Mouse (Mus musculus) cortical plate, adult 2 months (tissue): ENCODE data around the gene Ikzf3. TPM values are rescaled to one million over a fixed set of nuclear protein-coding genes. Genes with fewer than 3 reads are reported as not detected.
A peak's percentile ranks its signal among the peaks of the same experiment; 100 is the strongest.

Source experiments
- H3K27ac ChIP-seq: fragments of 200-500 bp; 2 replicates; pipeline ENCODE4 v1.5.1; 2012; ENCODE audit warnings: low read length, control low read depth, inconsistent platforms; ENCODE audit not compliant: insufficient read depth
- H3K4me1 ChIP-seq: fragments of 200-500 bp; 2 replicates; pipeline ENCODE4 v1.6.1; 2011; ENCODE audit warnings: low read length; ENCODE audit not compliant: control insufficient read depth, insufficient read depth
- H3K4me3 ChIP-seq: fragments of 200-500 bp; 2 replicates; pipeline ENCODE4 v1.5.1; 2011; ENCODE audit warnings: mild to moderate bottlenecking, low read length, control low read depth; ENCODE audit not compliant: insufficient read depth
- CTCF ChIP-seq: fragments of 200-500 bp; IDR thresholded peaks from 2 replicates; pipeline ENCODE4 v1.5.1; 2011; ENCODE audit warnings: mild to moderate bottlenecking, control low read depth, low read length; ENCODE audit not compliant: insufficient read depth; ENCODE audit errors: extremely low read depth
- POLR2A ChIP-seq: fragments of 200-500 bp; IDR thresholded peaks from 2 replicates; pipeline ENCODE4 v1.6.1; 2011; ENCODE audit warnings: mild to moderate bottlenecking, low read length, control low read depth; ENCODE audit not compliant: insufficient read depth; ENCODE audit errors: extremely low read depth
- polyA plus RNA-seq: library from polyadenylated mRNA; depleted of rRNA; stranded (reverse); fragments of >200 nt; gene quantifications from 2 replicates; pipeline ENCODE4 v1.2.3, GENCODE M21; 2012

Gene Ikzf3
- polyA plus RNA-seq, 1 experiment: 0.44 TPM

- TF ChIP-seq POLR2A: no peak
- no peak for TF ChIP-seq CTCF
- Histone ChIP-seq H3K4me1 (no peaks in the 10 kb centered on the region; the same call in 1 of the 2 replicates), H3K4me3 (no peak overlapping the region), H3K27ac (no peak overlapping the region)
Observed at GRCm38 (mm10) chr11:98469761-98470714, 75.8 kb downstream of the Ikzf3 start.

DNA sequence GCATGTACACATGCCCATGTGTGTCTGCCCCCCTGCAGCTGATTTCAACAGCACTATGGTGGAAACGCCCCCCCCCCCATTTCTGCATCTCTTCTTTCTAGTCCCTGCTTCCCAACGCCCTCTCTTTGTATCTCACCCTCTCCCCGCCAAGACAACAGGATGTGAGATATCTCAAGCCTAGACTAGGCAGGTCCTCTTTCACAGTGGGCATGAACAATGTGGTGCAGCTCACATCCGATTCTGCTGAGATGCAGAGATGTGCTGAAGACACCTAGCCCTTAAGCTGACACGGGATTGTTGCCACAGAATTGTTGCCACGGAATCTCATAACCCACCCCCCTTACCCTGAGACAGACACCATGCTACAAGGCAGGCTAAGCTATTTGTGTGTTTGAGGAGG lies 81.3 kb downstream of the Ikzf3 start:
- H3K4me3 ChIP-seq: no peak overlapping the region
- no peak overlapping the region for H3K27ac ChIP-seq
- no peak for TF ChIP-seq CTCF
- no peak for TF ChIP-seq POLR2A
- H3K4me1 ChIP-seq: no peaks in the 10 kb centered on the region

DNA sequence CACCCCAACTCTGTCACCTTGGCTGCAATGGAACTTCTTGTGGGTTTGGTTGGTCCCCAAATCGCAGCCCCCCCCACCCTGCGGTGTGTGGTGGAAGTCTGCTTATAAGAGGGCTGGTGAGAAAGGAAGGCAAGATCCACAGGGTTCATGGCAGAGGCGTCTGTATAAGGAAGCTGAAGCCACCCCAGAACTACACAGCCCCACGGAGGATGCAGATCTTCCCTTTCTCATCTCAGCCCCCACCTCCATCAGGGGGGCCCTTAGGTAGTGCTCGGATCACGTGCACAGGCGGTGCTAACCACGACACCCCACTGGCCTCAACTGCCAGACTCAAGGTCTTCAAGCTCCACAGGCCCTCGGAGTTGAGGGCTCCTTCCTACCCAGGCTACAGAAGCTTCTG lies 81.9 kb downstream of the Ikzf3 start:
- Histone ChIP-seq H3K4me3 (no peak overlapping the region), H3K4me1 (no peaks in the 10 kb centered on the region), H3K27ac (no peak overlapping the region)
- TF ChIP-seq CTCF (no peak), POLR2A (no peak)

DNA sequence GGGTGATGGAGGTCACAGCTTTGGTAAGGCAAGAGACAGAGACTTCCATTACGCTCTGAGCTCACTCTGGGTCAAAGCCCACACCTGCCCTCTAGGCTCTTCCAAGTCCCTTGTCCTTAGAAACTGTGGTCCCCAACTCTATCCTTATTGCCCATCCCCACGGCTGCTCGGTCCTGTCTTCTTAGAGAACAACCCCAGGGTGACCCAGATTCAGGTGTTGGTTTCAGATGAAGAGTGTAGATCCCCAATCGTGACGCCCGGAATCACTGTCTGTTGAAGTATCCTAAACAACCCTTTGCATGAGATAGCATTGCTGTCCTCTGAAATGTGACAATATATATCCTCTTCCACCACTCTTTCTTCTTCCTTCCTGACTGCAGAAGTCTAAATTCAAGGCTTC lies 83.6 kb downstream of the Ikzf3 start:
- TF ChIP-seq CTCF (no peak), POLR2A (no peak)
- no peak overlapping the region for H3K27ac ChIP-seq
- no peak overlapping the region for H3K4me3 ChIP-seq
- H3K4me1 ChIP-seq: no peaks in the 10 kb centered on the region

GRCm38 (mm10) chr11:98461109-98461720 lies 84.6 kb downstream of the Ikzf3 start:
- Histone ChIP-seq H3K4me1 (no peaks in the 10 kb centered on the region), H3K4me3 (no peak overlapping the region), H3K27ac (no peak overlapping the region)
- no peak for TF ChIP-seq CTCF
- TF ChIP-seq POLR2A: no peak

DNA sequence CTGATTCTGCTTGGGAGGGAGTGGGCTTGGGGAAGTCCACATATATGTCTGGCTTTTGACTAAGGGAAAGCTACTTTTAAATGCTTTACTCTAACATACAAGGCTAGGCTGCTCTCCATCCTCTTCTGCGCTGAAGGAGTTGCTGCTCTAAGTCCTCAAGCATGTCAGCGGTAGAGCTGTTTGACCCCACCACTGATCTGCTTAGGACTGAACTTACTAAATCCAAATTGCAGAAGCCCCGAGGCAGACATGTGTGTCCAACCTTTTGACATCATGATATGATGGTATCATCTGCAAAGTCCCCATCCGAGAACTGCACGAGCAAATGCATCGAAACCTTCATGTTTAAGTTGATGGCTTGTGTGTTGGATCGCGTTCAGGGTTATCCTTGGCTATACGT lies 86.0 kb downstream of the Ikzf3 start:
- Histone ChIP-seq H3K27ac (no peak overlapping the region), H3K4me3 (no peak overlapping the region), H3K4me1 (no peaks in the 10 kb centered on the region)
- TF ChIP-seq POLR2A: no peak
- no peak for TF ChIP-seq CTCF

GRCm38 (mm10) chr11:98459071-98459741 lies 86.6 kb downstream of the Ikzf3 start:
- no peak for TF ChIP-seq CTCF
- TF ChIP-seq POLR2A: no peak
- no peaks in the 10 kb centered on the region for H3K4me1 ChIP-seq
- no peak overlapping the region for H3K4me3 ChIP-seq
- no peak overlapping the region for H3K27ac ChIP-seq

DNA sequence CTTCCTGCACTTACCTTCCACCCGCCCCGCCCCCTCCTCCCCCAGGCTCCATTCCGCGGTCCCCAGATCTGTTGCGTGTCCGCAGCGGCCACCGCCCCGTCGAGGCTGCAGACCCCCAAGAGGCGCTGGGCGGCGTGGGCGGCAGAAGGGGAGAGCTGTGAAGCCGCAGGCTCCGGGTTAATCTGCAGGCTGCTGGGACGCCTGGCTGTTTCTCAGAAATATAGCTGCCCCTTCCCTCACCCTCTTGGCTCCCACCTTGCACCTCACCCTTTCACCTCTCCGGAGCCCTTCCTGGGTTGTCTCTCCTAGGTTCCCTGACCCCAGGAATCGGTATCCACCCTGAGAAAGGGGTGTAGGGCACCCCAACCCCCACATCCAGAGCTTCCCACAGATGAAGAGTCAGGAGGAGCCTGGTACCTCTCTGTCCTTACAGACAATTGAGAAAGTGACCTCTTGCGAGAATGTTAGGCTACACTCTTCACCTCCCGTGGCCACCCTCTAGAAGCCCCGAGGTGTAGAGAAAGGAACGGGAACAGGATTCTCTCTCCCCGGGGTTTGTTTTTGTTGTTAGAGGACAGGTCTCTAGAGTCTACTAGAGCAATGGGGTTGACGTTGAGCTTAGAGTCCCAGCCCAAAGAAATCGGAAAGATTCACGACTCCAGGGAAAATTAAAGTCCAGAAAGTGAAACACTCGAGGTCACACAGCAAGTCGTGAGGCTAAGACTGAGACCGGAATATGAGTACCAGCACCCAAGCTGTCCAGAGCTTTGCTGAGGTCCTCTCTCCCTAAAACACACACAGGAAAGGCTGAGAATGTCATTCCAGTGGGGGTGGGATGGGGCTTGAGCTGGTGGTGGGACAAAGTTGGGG lies 87.5 kb downstream of the Ikzf3 start:
- Histone ChIP-seq H3K27ac (no peak overlapping the region), H3K4me3 (peak overlapping the region; percentile 36)
- TF ChIP-seq POLR2A (no peak), CTCF (no peak)

More for the DNA sequence above, 87.5 kb downstream of the Ikzf3 start:
- no peaks in the 10 kb centered on the region for H3K4me1 ChIP-seq
